Mouse (Mus musculus): ENCODE measurements around the gene Fbxo6.

GRCm38 (mm10) chr4:148147714-148148113 is 4.2 kb downstream of the Fbxo6 start:
- TF ChIP-seq CTCF (IDR thresholded peaks at IDR 0.05; ENCODE audit: control insufficient read depth, insufficient read depth, insufficient read length) (no peak), MYOD1 (IDR thresholded peaks at IDR 0.05; ENCODE audit: control insufficient read depth, insufficient read length, low read depth) (no peak), USF1 (IDR thresholded peaks at IDR 0.05; ENCODE audit: low read depth) (no peak)
